Mouse (Mus musculus): Measurements from ENCODE around the gene Ppp2r1b. TPM values are rescaled to one million over a fixed set of nuclear protein-coding genes. Genes with fewer than 3 reads are reported as not detected.
"Not testable (repeated sequence)": the region's sequence is repeated elsewhere in the genome, so short reads cannot be mapped to it uniquely, and the experiment has no call there.

Ppp2r1b gene
- total RNA-seq (2021) = 10 to 100 TPM; 14.3 to 16.8 TPM
- long read RNA-seq, experiment 1, transcript Ppp2r1b-202 (15 exons, 3,430 nt) = major isoform, 21 of 26 reads
- long read RNA-seq, experiment 1, partial matches to known transcripts = 0 of 26 reads
- long read RNA-seq, experiment 1, other reads (novel, unspliced or antisense) = 5 of 26 reads
- long read RNA-seq, experiment 2, transcript Ppp2r1b-202 (15 exons, 3,430 nt) = major isoform, 28 of 37 reads
- long read RNA-seq, experiment 2, partial matches to known transcripts = 4 of 37 reads
- long read RNA-seq, experiment 2, other reads (novel, unspliced or antisense) = 5 of 37 reads

DNA sequence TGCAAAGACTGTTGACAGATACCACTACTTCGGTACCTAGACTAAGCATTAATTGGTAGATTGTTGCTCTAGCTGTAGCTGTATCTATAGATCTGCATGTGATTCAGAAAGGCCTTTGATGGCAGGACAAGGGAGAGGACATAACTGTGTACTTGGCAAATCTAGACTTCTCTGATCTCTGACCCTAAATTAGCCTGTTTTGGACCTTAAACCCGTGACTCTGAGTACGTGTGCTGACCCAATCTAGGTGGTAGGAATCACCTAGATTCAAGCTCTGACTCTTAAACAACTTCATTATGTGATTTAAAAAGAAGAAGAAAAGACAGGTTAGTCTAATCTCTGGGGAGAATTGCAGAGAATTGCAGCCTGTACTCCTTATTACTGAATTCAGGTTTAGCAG is at the start of gene Ppp2r1b:
Gene Ppp2r1b (plus strand): TSS at position 221 of the 400 bp plus-strand sequence.
- no peak for DNase-seq (ENCODE audit: low spot score in 2 of 2)

DNA sequence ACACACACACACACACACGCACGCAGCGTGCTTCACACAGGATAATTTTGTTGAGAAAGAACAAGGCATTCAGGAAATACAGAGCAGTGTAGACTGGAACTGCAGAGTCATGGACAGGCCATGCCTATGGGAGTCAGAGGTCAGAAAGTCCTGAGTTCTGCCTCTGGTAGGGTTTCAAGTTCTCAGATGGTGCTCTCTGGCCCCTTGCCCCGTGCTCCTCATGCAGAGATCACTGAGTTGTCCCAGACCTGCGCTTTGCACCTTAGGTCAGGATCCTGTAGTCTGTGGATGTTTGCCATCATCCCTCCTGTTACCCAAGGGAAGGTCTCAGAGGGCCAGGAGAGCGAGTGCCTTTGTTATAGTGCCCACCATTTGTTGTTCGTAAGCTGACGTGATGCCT is 48.3 kb upstream of the Ppp2r1b start:
- DNase-seq (ENCODE audit: low spot score in 2 of 2) = no peak

GRCm38 (mm10) chr9:50797641-50798040 is 47.5 kb upstream of the Ppp2r1b start:
- DNase-seq (ENCODE audit: low spot score in 2 of 2) = no peak

DNA sequence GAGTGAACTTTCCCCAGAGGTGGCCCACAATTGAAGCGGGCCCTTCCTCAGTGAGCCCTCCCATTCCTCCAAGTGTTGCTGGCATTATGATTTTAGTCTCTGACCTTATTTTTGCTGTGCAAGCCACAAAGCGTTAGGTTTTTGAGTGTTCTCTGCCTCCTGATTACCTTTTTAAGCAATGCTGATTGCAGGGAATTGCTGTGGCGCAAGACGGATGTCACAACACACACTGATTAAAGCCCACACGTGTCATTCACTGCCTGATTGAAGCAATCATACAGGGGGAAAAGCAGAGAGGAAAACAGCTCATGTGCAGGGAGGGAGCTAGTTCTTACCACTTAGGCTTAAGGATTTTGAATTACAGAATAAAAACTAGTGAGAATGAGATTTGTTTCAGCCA is 46.7 kb upstream of the Ppp2r1b start:
- DNase-seq (ENCODE audit: low spot score in 2 of 2) = no peak

DNA sequence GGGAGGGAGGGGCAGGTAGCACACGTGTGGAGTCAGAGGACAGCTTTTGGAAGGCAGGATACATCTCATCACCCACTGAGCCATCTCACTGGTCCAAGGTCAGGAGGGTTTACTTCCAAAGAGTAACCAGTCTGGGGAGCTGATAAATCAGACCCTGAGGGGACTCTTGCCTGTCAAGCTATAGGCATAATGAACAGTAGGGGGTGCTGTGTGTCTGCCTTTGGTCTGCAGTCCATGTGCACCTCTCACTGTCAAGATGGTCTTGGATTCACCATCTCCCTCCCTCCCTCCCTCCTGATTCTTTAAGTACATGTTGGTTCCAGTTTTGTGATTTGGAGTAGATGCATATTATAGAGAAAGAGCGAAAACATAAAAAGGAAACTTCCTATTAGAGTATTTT is 44.1 kb upstream of the Ppp2r1b start:
- DNase-seq (ENCODE audit: low spot score in 2 of 2) = peak in 1 of 2 experiments; percentile 43

DNA sequence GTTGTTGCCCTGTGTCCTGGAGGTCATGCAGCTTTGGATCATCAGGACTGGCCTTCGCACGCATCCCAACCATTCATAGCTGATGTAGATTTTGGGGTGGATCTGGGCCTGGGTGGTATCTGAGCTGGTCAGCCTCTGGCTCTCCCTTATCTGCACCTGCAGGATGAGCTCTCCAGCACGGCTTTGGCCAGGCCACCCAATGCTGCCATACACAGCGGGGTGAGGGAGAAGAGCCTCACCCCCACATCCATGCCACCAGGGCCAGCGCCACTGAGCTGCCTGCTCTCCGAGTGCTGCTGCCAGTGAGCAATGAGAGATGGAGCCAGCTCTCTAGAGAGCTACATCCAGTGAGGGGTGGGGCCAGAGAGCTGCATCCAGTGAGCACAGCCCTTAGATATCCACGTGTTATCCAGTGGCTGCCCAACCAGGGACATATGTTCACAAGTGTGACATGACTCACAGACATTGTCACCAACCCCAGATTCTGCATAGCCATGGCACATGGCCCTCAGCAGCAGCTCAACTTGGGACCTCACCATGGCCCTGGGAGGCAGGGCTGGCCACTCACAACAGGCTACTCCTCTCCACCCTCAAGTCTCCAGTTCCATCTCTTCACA is 41.9 kb upstream of the Ppp2r1b start:
- no peak for DNase-seq (ENCODE audit: low spot score in 2 of 2)

- DNase-seq (ENCODE audit: low spot score in 2 of 2) = no peak
Observed at GRCm38 (mm10) chr9:50808471-50808870, 36.6 kb upstream of the Ppp2r1b start.

- DNase-seq (ENCODE audit: low spot score in 2 of 2) = no peak
Observed at GRCm38 (mm10) chr9:50809146-50809545, 36.0 kb upstream of the Ppp2r1b start.

- no peak for DNase-seq (ENCODE audit: low spot score in 2 of 2)
Observed at GRCm38 (mm10) chr9:50811187-50811586, 33.9 kb upstream of the Ppp2r1b start.

DNA sequence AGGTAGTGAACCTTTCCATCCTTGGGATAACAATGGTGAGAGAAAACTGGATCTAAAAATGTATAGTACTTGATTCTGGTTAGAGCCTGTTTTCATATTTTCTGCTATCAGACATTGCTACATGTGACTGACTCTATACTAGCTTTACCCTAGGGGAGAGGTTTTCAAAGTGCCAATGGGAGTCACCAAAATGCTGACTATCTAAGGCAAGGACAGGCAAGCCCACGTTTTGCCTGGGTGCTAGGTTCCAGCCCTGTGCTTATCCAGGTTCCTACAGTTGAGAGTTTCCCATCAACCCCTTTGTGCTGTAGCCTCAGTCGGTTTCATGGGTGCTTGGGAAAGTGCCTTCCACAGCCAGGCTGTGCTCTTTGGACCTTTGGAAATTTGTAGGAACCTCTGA is 33.4 kb upstream of the Ppp2r1b start:
- no peak for DNase-seq (ENCODE audit: low spot score in 2 of 2)

- DNase-seq (ENCODE audit: low spot score in 2 of 2) = no peak
Observed at GRCm38 (mm10) chr9:50813796-50814195, 31.3 kb upstream of the Ppp2r1b start.

DNA sequence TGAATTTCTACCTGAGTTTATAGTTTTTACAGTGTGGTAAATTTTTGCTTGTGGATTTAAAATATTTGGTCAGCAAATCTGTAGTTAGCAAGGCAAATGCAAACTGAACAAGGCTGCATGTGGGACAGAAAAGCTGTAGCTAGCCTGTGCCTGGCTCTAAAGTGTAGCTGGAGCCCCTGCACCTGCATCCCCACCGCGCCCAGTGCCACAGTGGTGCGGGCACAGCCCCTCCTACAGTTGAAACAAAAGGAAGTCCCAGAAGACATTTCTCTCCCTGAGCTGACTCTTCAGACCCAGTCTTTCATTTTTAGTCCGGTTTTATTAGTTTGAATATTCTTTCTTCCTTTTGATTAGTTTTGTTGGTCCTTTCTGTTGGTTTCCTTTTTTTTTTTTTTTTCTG is 29.4 kb upstream of the Ppp2r1b start:
- DNase-seq (ENCODE audit: low spot score in 2 of 2) = no peak

GRCm38 (mm10) chr9:50816512-50816911 is 28.6 kb upstream of the Ppp2r1b start:
- DNase-seq (ENCODE audit: low spot score in 2 of 2) = no peak

GRCm38 (mm10) chr9:50818050-50818449 is 27.1 kb upstream of the Ppp2r1b start:
- no peak for DNase-seq (ENCODE audit: low spot score in 2 of 2)

GRCm38 (mm10) chr9:50819716-50820115 is 25.4 kb upstream of the Ppp2r1b start:
- peak in 1 of 2 experiments; percentile 40 for DNase-seq (ENCODE audit: low spot score in 2 of 2)

GRCm38 (mm10) chr9:50821651-50822050 is 23.4 kb upstream of the Ppp2r1b start:
- no peak for DNase-seq (ENCODE audit: low spot score in 2 of 2)

- DNase-seq (ENCODE audit: low spot score in 2 of 2) = no peak
Observed at GRCm38 (mm10) chr9:50822216-50822615, 22.9 kb upstream of the Ppp2r1b start.

DNA sequence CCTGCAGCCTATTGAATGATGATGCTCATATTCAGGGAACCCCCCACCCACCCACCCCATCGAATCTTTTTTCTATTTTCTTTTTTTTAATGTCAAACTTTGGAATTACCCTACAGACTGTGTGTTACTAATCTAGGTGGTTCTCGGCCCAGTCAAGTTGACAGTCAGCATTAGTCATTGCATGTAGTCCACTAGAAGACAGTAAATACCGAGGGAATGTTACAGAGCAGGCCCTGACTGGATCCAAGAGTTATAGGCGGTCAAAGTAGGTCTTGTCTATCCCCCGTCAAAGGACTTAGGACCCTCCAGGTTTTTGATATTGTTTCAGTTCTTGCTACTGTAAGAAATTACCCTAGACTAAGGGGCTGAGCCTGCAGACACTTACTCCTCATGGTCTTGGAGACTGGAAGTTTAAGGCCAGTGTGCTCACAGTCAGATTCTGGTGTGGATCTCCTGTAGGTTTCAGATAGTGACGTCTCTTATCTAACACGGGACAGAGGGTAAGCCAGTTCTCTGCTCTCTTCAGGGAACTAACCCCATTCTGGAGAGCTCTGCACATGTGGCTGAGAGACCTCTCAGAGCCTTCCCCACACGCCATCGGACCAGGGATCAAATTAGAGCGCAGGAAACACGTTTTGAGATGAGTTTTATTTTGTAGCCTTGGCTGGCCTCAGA is 21.2 kb upstream of the Ppp2r1b start:
- no peak for DNase-seq (ENCODE audit: low spot score in 2 of 2)

GRCm38 (mm10) chr9:50831514-50831913 is 13.6 kb upstream of the Ppp2r1b start:
- no peak for DNase-seq (ENCODE audit: low spot score in 2 of 2)

GRCm38 (mm10) chr9:50832162-50832561 is 12.9 kb upstream of the Ppp2r1b start:
- no peak for DNase-seq (ENCODE audit: low spot score in 2 of 2)

DNA sequence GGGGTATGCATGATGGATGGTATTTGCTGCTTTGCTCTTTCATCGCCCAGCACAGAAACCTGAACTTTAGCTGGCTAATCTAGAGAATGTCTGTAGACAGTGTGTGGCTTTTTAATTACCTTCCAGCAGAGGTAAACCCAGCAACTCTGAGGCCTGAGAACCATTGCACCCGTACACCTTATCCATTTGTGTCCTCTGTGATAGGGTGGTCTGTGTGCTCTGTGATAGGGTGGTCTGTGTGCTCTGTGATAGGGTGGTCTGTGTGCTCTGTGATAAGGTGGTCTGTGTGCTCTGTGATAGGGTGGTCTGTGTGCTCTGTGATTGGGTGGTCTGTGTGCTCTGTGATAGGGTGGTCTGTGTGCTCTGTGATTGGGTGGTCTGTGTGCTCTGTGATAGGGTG is 12.5 kb upstream of the Ppp2r1b start:
- DNase-seq (ENCODE audit: low spot score in 2 of 2) = not testable (repeated sequence)

DNA sequence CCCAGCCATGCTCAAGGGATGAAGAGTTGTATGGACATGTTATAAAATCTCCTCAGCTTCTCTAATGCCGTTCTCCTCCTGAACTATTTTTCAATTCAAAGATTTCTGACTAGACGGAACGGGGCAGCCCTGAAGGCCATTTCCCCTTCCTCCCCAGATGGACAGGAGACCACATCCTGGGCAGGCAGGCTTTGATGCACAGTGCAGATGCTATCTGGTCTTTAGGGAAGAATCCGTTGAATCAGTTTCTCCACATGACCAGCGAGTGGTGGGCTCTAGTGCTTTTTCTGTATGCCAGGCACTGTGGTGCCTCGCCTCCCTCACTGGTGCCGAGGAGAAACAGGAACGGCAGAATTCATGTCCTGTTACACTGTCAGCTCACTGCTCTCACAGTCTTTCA is 11.3 kb upstream of the Ppp2r1b start:
- no peak for DNase-seq (ENCODE audit: low spot score in 2 of 2)
